Mouse (Mus musculus) myocyte (in vitro differentiated cells): Measurements from ENCODE around the gene Syn3. TPM values are rescaled to one million over a fixed set of nuclear protein-coding genes. Genes with fewer than 3 reads are reported as not detected.

Experiments
- H3K27me3 ChIP-seq: one replicate; pipeline ENCODE4 v1.6.1; 2011; ENCODE audit not compliant: control insufficient read depth, insufficient read depth, insufficient read length
- H3K36me3 ChIP-seq: one replicate; pipeline ENCODE4 v1.6.1; 2011; ENCODE audit not compliant: control insufficient read depth, insufficient read depth
- H3K4me2 ChIP-seq: one replicate; pipeline ENCODE4 v1.6.1; 2011; ENCODE audit warnings: low read depth, control low read depth
- H3K4me3 ChIP-seq: one replicate; pipeline ENCODE4 v1.5.1; 2011; ENCODE audit warnings: mild to moderate bottlenecking, control low read depth, moderate library complexity
- H3K79me2 ChIP-seq: one replicate; pipeline ENCODE4 v1.6.1; 2011; ENCODE audit not compliant: control insufficient read depth, insufficient read depth
- H3ac ChIP-seq: one replicate; pipeline ENCODE4 v1.6.1; 2011; ENCODE audit not compliant: control insufficient read depth, insufficient read length
- CEBPB ChIP-seq: IDR thresholded peaks from 2 replicates; pipeline ENCODE4 v1.6.1; 2011; ENCODE audit warnings: mild to moderate bottlenecking, moderate library complexity; ENCODE audit not compliant: poor library complexity, insufficient read depth, severe bottlenecking
- E2F4 ChIP-seq: IDR thresholded peaks from one replicate; pipeline ENCODE4 v1.6.1; 2011; ENCODE audit warnings: mild to moderate bottlenecking, control low read depth, moderate library complexity; ENCODE audit not compliant: insufficient read depth
- MAX ChIP-seq: IDR thresholded peaks from one replicate; pipeline ENCODE4 v1.6.1; 2011; ENCODE audit warnings: low read depth, mild to moderate bottlenecking, control low read depth
- MYOD1 ChIP-seq, 3 experiments: IDR thresholded peaks; one replicate each; pipeline ENCODE4 v1.6.1; 2011; ENCODE audit warnings: control low read depth in 2 of 3, low read depth in 2 of 3, mild to moderate bottlenecking in 2 of 3, moderate library complexity in 1 of 3; ENCODE audit not compliant: insufficient read length in 2 of 3, control insufficient read depth in 1 of 3
- MYOG ChIP-seq, 3 experiments: IDR thresholded peaks; one replicate each; pipeline ENCODE4 v1.6.1; 2011; ENCODE audit warnings: control low read depth in 2 of 3, low read depth in 2 of 3, mild to moderate bottlenecking in 2 of 3; ENCODE audit not compliant: insufficient read length in 2 of 3, control insufficient read depth in 1 of 3, insufficient read depth in 1 of 3
- POLR2A ChIP-seq: IDR thresholded peaks from one replicate; pipeline ENCODE4 v1.6.1; 2011; ENCODE audit warnings: low read depth, mild to moderate bottlenecking, control low read depth, moderate library complexity; ENCODE audit not compliant: insufficient read length
- POLR2AphosphoS2 ChIP-seq: IDR thresholded peaks from one replicate; pipeline ENCODE4 v1.6.1; 2011; ENCODE audit warnings: low read depth, control low read depth; ENCODE audit not compliant: insufficient read length
- REST ChIP-seq: IDR thresholded peaks from one replicate; pipeline ENCODE4 v1.6.1; 2011; ENCODE audit warnings: mild to moderate bottlenecking, control low read depth, moderate library complexity; ENCODE audit not compliant: insufficient read depth, insufficient read length
- SRF ChIP-seq: IDR thresholded peaks from one replicate; pipeline ENCODE4 v1.6.1; 2011; ENCODE audit warnings: low read depth; ENCODE audit not compliant: control insufficient read depth, insufficient read length
- TCF12 ChIP-seq: IDR thresholded peaks from one replicate; pipeline ENCODE4 v1.6.1; 2011; ENCODE audit warnings: mild to moderate bottlenecking, control low read depth; ENCODE audit not compliant: poor library complexity, insufficient read depth, severe bottlenecking
- TCF3 ChIP-seq: IDR thresholded peaks from one replicate; pipeline ENCODE4 v1.6.1; 2011; ENCODE audit warnings: low read depth, control low read depth; ENCODE audit not compliant: insufficient read length
- USF1 ChIP-seq: IDR thresholded peaks from one replicate; pipeline ENCODE4 v1.6.1; 2011; ENCODE audit warnings: low read depth, mild to moderate bottlenecking, control low read depth, moderate library complexity
- polyA plus RNA-seq: library from polyadenylated mRNA; unstranded; fragments of >200 nt; fragmentation: generic; extraction: Trizol; gene quantifications from one replicate; pipeline ENCODE4 v1.2.1, GENCODE M21; 2012; ENCODE audit warnings: missing spikeins

The Syn3 gene
- polyA plus RNA-seq, 1 experiment, result 0.08 TPM

DNA sequence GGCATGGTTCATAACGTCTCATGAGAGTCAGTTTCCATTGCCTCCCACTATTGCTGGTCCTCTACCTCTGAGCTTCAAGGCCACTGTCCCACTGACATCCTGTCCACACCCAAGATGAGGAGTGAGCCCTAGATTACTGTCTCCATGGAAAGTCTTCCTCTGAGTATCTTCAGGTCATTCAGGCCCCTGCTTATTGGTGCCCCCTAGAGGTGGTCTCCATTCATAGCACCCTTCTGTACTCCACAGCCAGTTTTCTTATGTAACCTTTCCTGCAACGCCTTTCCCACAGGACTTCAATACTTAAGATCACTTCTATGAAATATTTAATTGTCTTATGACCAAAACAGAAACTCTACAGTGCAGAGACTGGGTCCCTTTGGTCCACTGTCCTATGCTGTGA is 80.4 kb downstream of the Syn3 start:
- Histone ChIP-seq H3K36me3 (no peaks in the 10 kb centered on the region), H3K79me2 (no peaks in the 10 kb centered on the region), H3K4me2 (no peak overlapping the region), H3K4me3 (no peak overlapping the region), H3ac (no peak overlapping the region), H3K27me3 (peaks cover 4% of the 10 kb centered on the region)
- TF ChIP-seq MAX, result no peak
- no peak for TF ChIP-seq TCF12
- no peak for TF ChIP-seq REST
- no peak for TF ChIP-seq MYOG (IDR thresholded peaks at IDR 0.05; ENCODE audit: control insufficient read depth in 1 of 3, insufficient read depth in 1 of 3, insufficient read length in 2 of 3, low read depth in 2 of 3)
- TF ChIP-seq E2F4, result no peak
- no peak for TF ChIP-seq CEBPB
- TF ChIP-seq MYOD1 (IDR thresholded peaks at IDR 0.05; ENCODE audit: control insufficient read depth in 1 of 3, insufficient read length in 2 of 3, low read depth in 2 of 3), result no peak
- no peak for TF ChIP-seq USF1
- TF ChIP-seq POLR2A, result no peak
- TF ChIP-seq TCF3, result no peak
- no peak for TF ChIP-seq SRF
- TF ChIP-seq POLR2AphosphoS2, result no peak

DNA sequence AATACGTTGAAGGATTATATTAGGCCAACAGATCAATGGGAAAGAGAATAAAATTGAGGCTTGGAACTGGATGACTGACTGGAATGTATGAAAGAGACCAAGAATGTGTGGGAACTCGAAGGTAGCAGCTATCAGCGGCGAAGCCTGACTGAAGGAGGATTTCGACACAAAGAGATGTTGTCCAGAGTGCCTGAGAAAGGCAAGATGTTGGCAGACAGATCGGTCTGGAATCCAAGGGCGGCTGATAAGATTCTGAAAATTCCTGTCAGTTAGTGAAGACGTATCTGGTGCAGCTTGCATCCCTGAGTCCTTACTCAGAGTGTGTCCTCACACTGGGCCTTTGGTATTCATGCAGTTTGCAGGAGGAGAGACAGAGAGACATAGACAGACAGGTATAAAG is 81.9 kb downstream of the Syn3 start:
- H3K27me3 ChIP-seq, result peaks cover 4% of the 10 kb centered on the region
- H3K4me3 ChIP-seq, result no peak overlapping the region
- H3ac ChIP-seq, result no peak overlapping the region
- no peaks in the 10 kb centered on the region for H3K36me3 ChIP-seq
- H3K79me2 ChIP-seq, result no peaks in the 10 kb centered on the region
- H3K4me2 ChIP-seq, result no peak overlapping the region
- TF ChIP-seq POLR2A (no peak), REST (no peak), TCF3 (no peak), MYOD1 (IDR thresholded peaks at IDR 0.05; ENCODE audit: control insufficient read depth in 1 of 3, insufficient read length in 2 of 3, low read depth in 2 of 3) (no peak), USF1 (no peak), POLR2AphosphoS2 (no peak), TCF12 (no peak), MAX (no peak)

DNA sequence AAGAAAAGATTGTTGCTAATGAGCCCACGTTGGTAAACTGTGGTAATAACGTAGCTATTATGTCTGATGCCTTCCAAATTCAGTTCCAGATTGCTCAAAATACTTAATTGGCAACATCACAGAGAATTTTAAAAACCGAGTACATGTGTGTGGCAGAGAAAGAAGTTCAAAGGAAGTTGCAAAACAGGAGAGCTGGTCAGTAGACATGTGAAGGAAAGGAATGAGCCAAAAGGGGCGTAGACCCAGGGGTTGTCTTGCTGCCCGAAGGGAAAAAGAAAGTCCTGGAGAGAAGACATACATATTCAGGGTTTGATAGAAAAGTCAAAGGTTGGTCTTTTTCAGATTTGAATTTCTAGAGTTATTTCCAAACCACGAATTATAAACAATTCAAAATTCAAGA is 87.8 kb downstream of the Syn3 start:
- H3K4me2 ChIP-seq, result no peak overlapping the region
- no peak overlapping the region for H3K4me3 ChIP-seq
- H3ac ChIP-seq, result no peak overlapping the region
- TF ChIP-seq CEBPB (no peak), E2F4 (no peak), POLR2AphosphoS2 (no peak), TCF3 (no peak), POLR2A (no peak), USF1 (no peak), REST (no peak), SRF (no peak), MYOD1 (IDR thresholded peaks at IDR 0.05; ENCODE audit: control insufficient read depth in 1 of 3, insufficient read length in 2 of 3, low read depth in 2 of 3) (no peak), MAX (no peak), MYOG (IDR thresholded peaks at IDR 0.05; ENCODE audit: control insufficient read depth in 1 of 3, insufficient read depth in 1 of 3, insufficient read length in 2 of 3, low read depth in 2 of 3) (no peak), TCF12 (no peak)
- no peaks in the 10 kb centered on the region for H3K36me3 ChIP-seq
- no peaks in the 10 kb centered on the region for H3K79me2 ChIP-seq
- H3K27me3 ChIP-seq, result no peaks in the 10 kb centered on the region

DNA sequence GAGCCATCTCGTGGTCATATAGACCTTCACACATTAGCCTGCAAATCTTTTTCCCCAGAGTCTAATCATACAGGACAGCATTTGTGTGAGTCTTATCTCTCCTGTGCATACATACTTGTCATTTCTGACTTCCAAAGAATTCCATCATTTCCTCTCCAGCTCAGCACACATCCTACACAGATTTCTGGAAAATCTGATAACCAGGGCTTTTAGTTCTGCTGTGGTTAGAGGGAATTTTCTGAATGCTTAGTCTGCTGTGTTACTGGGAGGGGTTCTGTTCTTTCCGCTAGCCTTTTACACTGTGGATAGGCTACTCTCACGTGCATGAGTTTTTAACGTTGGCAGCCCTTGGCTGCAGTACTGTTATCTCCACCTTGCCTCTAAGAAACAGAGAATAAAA is 91.7 kb downstream of the Syn3 start:
- Histone ChIP-seq H3K4me2 (no peak overlapping the region), H3K4me3 (no peak overlapping the region), H3K79me2 (no peaks in the 10 kb centered on the region), H3K27me3 (no peaks in the 10 kb centered on the region), H3ac (no peak overlapping the region), H3K36me3 (no peaks in the 10 kb centered on the region)
- no peak for TF ChIP-seq MYOG (IDR thresholded peaks at IDR 0.05; ENCODE audit: control insufficient read depth in 1 of 3, insufficient read depth in 1 of 3, insufficient read length in 2 of 3, low read depth in 2 of 3)
- no peak for TF ChIP-seq POLR2A
- no peak for TF ChIP-seq USF1
- no peak for TF ChIP-seq REST
- TF ChIP-seq CEBPB, result no peak
- no peak for TF ChIP-seq POLR2AphosphoS2
- TF ChIP-seq MAX, result no peak

DNA sequence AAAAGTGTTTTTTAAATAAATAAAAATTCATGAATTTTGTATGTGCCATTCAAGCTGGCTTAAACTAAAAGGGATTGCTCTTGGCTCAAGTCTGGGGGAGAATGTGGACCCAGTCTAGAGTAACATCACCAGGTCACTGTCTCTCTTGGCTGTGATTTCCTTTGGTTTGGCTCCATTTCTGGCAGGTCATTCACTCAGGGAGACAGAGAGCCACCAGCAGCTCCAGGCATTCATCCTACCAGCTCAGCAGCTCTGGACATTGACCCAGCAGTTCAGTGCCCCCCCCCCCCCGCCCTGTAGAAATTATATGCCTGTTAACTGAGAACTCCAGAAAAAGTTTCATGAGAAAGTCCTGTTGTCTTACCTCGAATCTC is 100.4 kb downstream of the Syn3 start:
- Histone ChIP-seq H3K4me2 (no peak overlapping the region), H3K36me3 (no peaks in the 10 kb centered on the region), H3K79me2 (no peaks in the 10 kb centered on the region), H3K27me3 (no peaks in the 10 kb centered on the region), H3K4me3 (no peak overlapping the region), H3ac (no peak overlapping the region)
- TF ChIP-seq MAX (no peak), TCF3 (no peak), MYOG (IDR thresholded peaks at IDR 0.05; ENCODE audit: control insufficient read depth in 1 of 3, insufficient read depth in 1 of 3, insufficient read length in 2 of 3, low read depth in 2 of 3) (no peak), USF1 (no peak), REST (no peak), MYOD1 (IDR thresholded peaks at IDR 0.05; ENCODE audit: control insufficient read depth in 1 of 3, insufficient read length in 2 of 3, low read depth in 2 of 3) (no peak), SRF (no peak), POLR2A (no peak), E2F4 (no peak), CEBPB (no peak), TCF12 (no peak)
